Mouse (Mus musculus) C2C12 (cell line): ENCODE results near the gene Jup. TPM values are rescaled to one million over a fixed set of nuclear protein-coding genes. Genes with fewer than 3 reads are reported as not detected.
A peak's percentile ranks its signal among the peaks of the same experiment; 100 is the strongest.

Experiments
- H3K27me3 ChIP-seq: one replicate; pipeline ENCODE4 v1.6.1; 2011; ENCODE audit not compliant: control insufficient read depth, insufficient read depth, insufficient read length
- H3K36me3 ChIP-seq: one replicate; pipeline ENCODE4 v1.6.1; 2011; ENCODE audit not compliant: control insufficient read depth, insufficient read depth
- H3K4me3 ChIP-seq: one replicate; pipeline ENCODE4 v1.5.1; 2011; ENCODE audit warnings: mild to moderate bottlenecking, control low read depth; ENCODE audit not compliant: poor library complexity, insufficient read depth, severe bottlenecking
- H3K79me2 ChIP-seq: one replicate; pipeline ENCODE4 v1.6.1; 2011; ENCODE audit not compliant: control insufficient read depth, insufficient read depth
- H3K79me3 ChIP-seq: one replicate; pipeline ENCODE4 v1.6.1; 2011; ENCODE audit warnings: low read depth, control low read depth
- H3ac ChIP-seq: one replicate; pipeline ENCODE3; 2011; ENCODE audit warnings: low read depth; ENCODE audit not compliant: control insufficient read depth, insufficient read length
- CEBPB ChIP-seq: IDR thresholded peaks from one replicate; pipeline ENCODE4 v1.6.1; 2011; ENCODE audit warnings: low read depth, mild to moderate bottlenecking, control low read depth, moderate library complexity
- CTCF ChIP-seq: IDR thresholded peaks from one replicate; pipeline ENCODE4 v1.5.1; 2011; ENCODE audit not compliant: control insufficient read depth, insufficient read depth, insufficient read length
- FOSL1 ChIP-seq: IDR thresholded peaks from one replicate; pipeline ENCODE4 v1.8.0; 2011; ENCODE audit warnings: mild to moderate bottlenecking, low read length; ENCODE audit not compliant: poor library complexity, insufficient read depth, severe bottlenecking
- MAX ChIP-seq: IDR thresholded peaks from one replicate; pipeline ENCODE4 v1.6.1; 2011; ENCODE audit warnings: mild to moderate bottlenecking, control low read depth
- MYOD1 ChIP-seq: IDR thresholded peaks from one replicate; pipeline ENCODE4 v1.6.1; 2011; ENCODE audit warnings: low read depth; ENCODE audit not compliant: control insufficient read depth, insufficient read length
- MYOG ChIP-seq: IDR thresholded peaks from one replicate; pipeline ENCODE4 v1.6.1; 2011; ENCODE audit not compliant: control insufficient read depth, insufficient read length; ENCODE audit errors: extremely low read depth
- USF1 ChIP-seq: IDR thresholded peaks from one replicate; pipeline ENCODE4 v1.6.1; 2011; ENCODE audit warnings: low read depth, mild to moderate bottlenecking, control low read depth, moderate library complexity
- polyA plus RNA-seq: library from polyadenylated mRNA; unstranded; fragments of >200 nt; fragmentation: generic; extraction: Trizol; gene quantifications from one replicate; pipeline ENCODE4 v1.2.1, GENCODE M21; 2012; ENCODE audit warnings: missing spikeins

Gene Jup
- polyA plus RNA-seq, 1 experiment: 127 TPM

GRCm38 (mm10) chr11:100423836-100424235, 26.3 kb upstream of the Jup start:
- Histone ChIP-seq H3K36me3 (peaks cover 74% of the 10 kb centered on the region), H3K79me3 (peaks cover 12% of the 10 kb centered on the region), H3K79me2 (peaks cover 23% of the 10 kb centered on the region), H3ac (no peak overlapping the region), H3K27me3 (no peaks in the 10 kb centered on the region), H3K4me3 (no peak overlapping the region)
- TF ChIP-seq MAX (no peak), FOSL1 (no peak), USF1 (no peak), MYOD1 (no peak), CTCF (no peak), CEBPB (no peak), MYOG (no peak)

- H3K36me3 ChIP-seq: peaks cover 83% of the 10 kb centered on the region
- no peak overlapping the region for H3K4me3 ChIP-seq
These were observed 24.0 kb upstream of the Jup start for GRCm38 (mm10) chr11:100421537-100421936.

GRCm38 (mm10) chr11:100414914-100415822, 17.6 kb upstream of the Jup start, which contains the start of gene Fkbp10:
Gene Fkbp10 (plus strand): TSS chr11:100415697.
- Histone ChIP-seq H3ac (peak within 1 kb of the TSS; percentile 94), H3K79me2 (peaks cover 88% of the 10 kb centered on the region), H3K36me3 (peaks cover 46% of the 10 kb centered on the region), H3K79me3 (peaks cover 63% of the 10 kb centered on the region), H3K4me3 (peak within 1 kb of the TSS; percentile 88), H3K27me3 (no peaks in the 10 kb centered on the region)
- TF ChIP-seq MAX (peak; percentile 94), FOSL1 (no peak)

More at GRCm38 (mm10) chr11:100421537-100421936, 24.0 kb upstream of the Jup start:
- H3ac ChIP-seq: no peak overlapping the region
- no peaks in the 10 kb centered on the region for H3K27me3 ChIP-seq
- H3K79me3 ChIP-seq: peaks cover 34% of the 10 kb centered on the region
- TF ChIP-seq USF1 (no peak), MYOG (no peak), MAX (no peak), CTCF (no peak), CEBPB (no peak), FOSL1 (no peak), MYOD1 (no peak)
- H3K79me2 ChIP-seq: peaks cover 46% of the 10 kb centered on the region

GRCm38 (mm10) chr11:100414021-100414913, 16.7 kb upstream of the Jup start, which contains the start of gene P3h4:
Gene P3h4 (minus strand): TSS chr11:100414836.
- no peaks in the 10 kb centered on the region for H3K27me3 ChIP-seq
- H3K79me2 ChIP-seq: peaks cover 86% of the 10 kb centered on the region
- TF ChIP-seq USF1: no peak
- TF ChIP-seq CTCF: peak; percentile 98
- TF ChIP-seq MAX: peak; percentile 91
- TF ChIP-seq CEBPB: no peak
- no peak for TF ChIP-seq FOSL1
- TF ChIP-seq MYOG: no peak

GRCm38 (mm10) chr11:100413541-100413940, 16.0 kb upstream of the Jup start:
- Histone ChIP-seq H3K27me3 (no peaks in the 10 kb centered on the region), H3K79me2 (peaks cover 79% of the 10 kb centered on the region), H3K79me3 (peaks cover 53% of the 10 kb centered on the region), H3K4me3 (peak overlapping the region; percentile 88), H3ac (peak overlapping the region; percentile 85), H3K36me3 (peaks cover 49% of the 10 kb centered on the region)
- TF ChIP-seq FOSL1 (no peak), MYOD1 (no peak), MAX (no peak), USF1 (no peak), CEBPB (no peak), CTCF (no peak), MYOG (no peak)

More at GRCm38 (mm10) chr11:100414021-100414913, 16.7 kb upstream of the Jup start, which contains the start of gene P3h4:
- H3K4me3 ChIP-seq: peak within 1 kb of the TSS; percentile 88
- peaks cover 48% of the 10 kb centered on the region for H3K36me3 ChIP-seq
- peaks cover 59% of the 10 kb centered on the region for H3K79me3 ChIP-seq
- H3ac ChIP-seq: peak within 1 kb of the TSS; percentile 94
